Mouse (Mus musculus): ENCODE results near the gene Lrrc72. TPM values are rescaled to one million over a fixed set of nuclear protein-coding genes. Genes with fewer than 3 reads are reported as not detected.

Gene Lrrc72
- not detected for total RNA-seq (2021)

GRCm38 (mm10) chr12:36253298-36253697 lies at the start of gene Lrrc72:
TSS of gene Lrrc72 (minus strand) at chr12:36253398.
- intact Hi-C loops (cut with DNase I) = no loop called here

DNA sequence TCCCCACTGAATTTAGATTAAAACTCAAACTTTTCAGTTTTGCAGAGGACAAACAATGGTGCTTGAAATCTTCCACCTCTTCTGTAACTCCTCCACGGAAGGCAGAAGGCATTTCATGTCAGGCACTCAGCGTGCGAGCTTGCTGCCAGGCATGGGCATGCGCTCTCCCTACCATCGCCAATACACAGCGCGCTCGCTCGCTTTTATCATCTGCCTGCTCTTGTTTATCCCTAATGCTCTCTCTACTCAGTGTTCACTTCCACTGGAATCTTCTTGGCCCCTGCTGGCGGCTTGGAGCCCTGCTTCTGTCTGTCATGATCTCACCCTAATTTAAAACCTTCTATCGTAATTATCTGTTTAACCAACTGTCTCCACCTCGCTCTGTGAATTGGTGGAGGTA lies 49.1 kb upstream of the Lrrc72 start:
- DNase-seq (ENCODE audit: low spot score) = no peak
- intact Hi-C loops (cut with DNase I) = no loop called here

More at GRCm38 (mm10) chr12:36253298-36253697, at the start of gene Lrrc72:
- DNase-seq (ENCODE audit: low spot score) = no peak

GRCm38 (mm10) chr12:36291346-36291745 lies 38.1 kb upstream of the Lrrc72 start:
- no peak for DNase-seq (ENCODE audit: low spot score)
- intact Hi-C loops (cut with DNase I) = no loop called here

GRCm38 (mm10) chr12:36290465-36290864 lies 37.3 kb upstream of the Lrrc72 start:
- intact Hi-C loops (cut with DNase I) = no loop called here
- no peak for DNase-seq (ENCODE audit: low spot score)

DNA sequence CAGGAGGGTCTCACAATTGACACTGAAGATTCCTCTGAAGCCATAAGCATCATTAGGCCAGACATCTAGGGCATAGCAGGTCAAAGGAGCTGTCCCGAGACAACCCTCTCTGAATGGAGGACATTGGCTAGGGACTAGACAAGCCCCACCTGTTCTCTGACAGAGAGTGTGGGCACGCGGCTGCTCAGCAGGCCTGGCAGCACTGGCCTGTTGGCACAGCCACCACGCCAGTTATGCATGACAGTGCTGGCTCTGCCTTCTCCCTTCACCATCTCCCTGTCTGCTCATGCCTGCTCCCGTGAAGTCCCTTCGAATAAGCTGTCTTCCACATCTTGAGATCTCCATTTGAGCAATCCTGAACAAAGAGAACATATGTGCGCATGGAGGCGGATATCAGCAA lies 36.4 kb upstream of the Lrrc72 start:
- DNase-seq (ENCODE audit: low spot score) = no peak
- intact Hi-C loops (cut with DNase I) = no loop called here

DNA sequence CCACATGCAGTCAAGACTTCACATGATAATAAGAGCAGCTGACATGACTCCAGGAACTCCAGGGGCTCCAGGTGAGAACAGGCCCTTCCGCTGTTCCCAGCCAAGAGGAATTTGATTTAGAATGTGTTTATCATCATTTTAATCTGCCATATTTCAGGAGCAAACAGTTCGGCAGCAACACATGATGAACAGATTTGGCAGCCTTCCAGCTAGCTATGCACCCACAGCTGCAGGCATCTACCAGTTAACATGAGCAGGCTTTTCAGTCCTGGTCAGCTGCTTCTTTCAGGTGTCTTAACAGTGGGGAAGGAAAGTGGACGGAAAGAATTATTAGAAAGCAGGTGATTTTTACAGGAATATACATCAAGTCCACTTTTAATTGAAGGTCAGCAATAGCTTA lies 21.6 kb upstream of the Lrrc72 start:
- no peak for DNase-seq (ENCODE audit: low spot score)
- intact Hi-C loops (cut with DNase I) = no loop called here

DNA sequence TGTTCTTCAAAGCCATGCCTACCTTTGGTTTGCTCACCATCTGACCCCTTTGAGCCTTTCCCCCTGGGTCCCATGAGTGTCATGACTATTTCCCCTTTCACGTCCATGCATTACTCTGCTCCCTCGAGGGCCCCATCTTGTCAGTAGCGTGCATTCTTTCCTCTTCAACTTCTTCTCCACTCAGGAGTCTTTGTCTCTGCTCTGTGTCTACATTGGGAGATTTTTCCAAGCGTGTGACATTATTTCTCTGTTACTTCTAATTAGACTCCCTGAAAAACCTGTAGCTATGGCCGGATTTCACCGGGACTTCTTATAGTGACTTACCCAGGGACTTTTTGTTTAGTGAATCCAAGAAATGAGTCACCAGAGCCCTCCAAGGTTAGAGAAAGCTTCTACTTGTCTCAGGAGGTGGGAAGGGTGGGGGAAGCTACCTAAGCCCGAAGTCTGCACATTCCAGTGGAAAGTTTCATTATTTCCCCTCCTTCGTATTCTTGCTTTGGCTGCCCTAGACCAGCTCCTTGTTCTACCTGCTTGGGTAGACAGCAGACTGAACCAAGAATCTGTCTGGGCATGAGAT lies 14.6 kb upstream of the Lrrc72 start:
- intact Hi-C loops (cut with DNase I) = no loop called here
- DNase-seq (ENCODE audit: low spot score) = no peak

GRCm38 (mm10) chr12:36262116-36262721 lies 9.0 kb upstream of the Lrrc72 start:
- intact Hi-C loops (cut with DNase I) = no loop called here
- DNase-seq (ENCODE audit: low spot score) = no peak

- intact Hi-C loops (cut with DNase I) = no loop called here
- no peak for DNase-seq (ENCODE audit: low spot score)
Observed at GRCm38 (mm10) chr12:36255413-36255812, 2.2 kb upstream of the Lrrc72 start.

GRCm38 (mm10) chr12:36241171-36241570 lies 12.0 kb downstream of the Lrrc72 start:
- intact Hi-C loops (cut with DNase I) = no loop called here

DNA sequence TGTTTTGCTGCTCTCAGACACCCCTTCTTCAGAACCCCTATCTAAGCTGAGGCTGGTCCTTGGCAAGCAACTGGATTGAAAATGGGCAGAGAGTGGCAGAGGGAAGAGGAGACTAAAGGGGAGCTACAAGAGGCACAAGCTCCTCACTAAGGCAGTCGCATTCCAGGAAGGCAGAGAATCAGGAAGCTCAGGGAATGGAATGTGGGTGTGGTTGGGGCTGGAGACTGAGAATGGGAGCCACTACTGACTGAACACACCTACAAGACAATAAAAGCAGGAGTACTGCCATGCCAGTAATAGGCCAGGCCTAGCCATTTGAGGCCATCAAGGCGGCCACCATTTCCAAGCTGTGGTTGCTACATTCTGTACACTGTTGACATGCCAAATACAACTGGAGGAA lies 21.8 kb downstream of the Lrrc72 start:
- intact Hi-C loops (cut with DNase I) = no loop called here
- no peak for DNase-seq (ENCODE audit: low spot score)

More at GRCm38 (mm10) chr12:36241171-36241570, 12.0 kb downstream of the Lrrc72 start:
- no peak for DNase-seq (ENCODE audit: low spot score)

DNA sequence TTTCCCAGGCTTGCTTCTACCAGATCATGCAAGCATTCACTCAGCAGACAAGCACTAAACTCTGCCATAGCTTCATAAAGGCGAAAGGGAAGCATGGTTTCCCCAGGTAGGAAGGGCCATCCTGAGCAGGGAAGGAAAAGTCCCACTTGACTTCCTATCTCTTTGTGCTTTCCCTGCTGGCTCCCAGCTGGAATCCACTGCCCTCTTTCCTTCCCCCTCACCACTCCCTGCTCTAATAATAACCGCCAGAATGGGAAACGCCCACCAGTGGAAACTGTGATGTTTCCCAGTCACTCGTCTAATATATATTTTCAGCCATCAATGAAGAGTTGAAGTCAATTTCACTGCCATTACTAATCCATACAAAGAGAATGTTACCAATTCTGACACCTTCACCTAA lies 28.8 kb downstream of the Lrrc72 start:
- DNase-seq (ENCODE audit: low spot score) = no peak
- intact Hi-C loops (cut with DNase I) = no loop called here

- no peak for DNase-seq (ENCODE audit: low spot score)
- intact Hi-C loops (cut with DNase I) = loop anchor here (10.0 kb wide), 2 partner anchors 168 to 1238 kb away; partner anchors contain the start of genes D630036H23Rik and Ispd
Observed at GRCm38 (mm10) chr12:36216905-36217304, 36.3 kb downstream of the Lrrc72 start.

GRCm38 (mm10) chr12:36216230-36216629 lies 37.0 kb downstream of the Lrrc72 start:
- no peak for DNase-seq (ENCODE audit: low spot score)
- intact Hi-C loops (cut with DNase I) = loop anchor here (10.0 kb wide), 2 partner anchors 169 to 1239 kb away; partner anchors contain the start of genes D630036H23Rik and Ispd

- DNase-seq (ENCODE audit: low spot score) = no peak
- intact Hi-C loops (cut with DNase I) = loop anchor here (1.0 to 10.0 kb wide), 3 partner anchors 170 to 1240 kb away; partner anchors contain the start of genes D630036H23Rik and Ispd
Observed at GRCm38 (mm10) chr12:36215149-36215480, 38.1 kb downstream of the Lrrc72 start.

DNA sequence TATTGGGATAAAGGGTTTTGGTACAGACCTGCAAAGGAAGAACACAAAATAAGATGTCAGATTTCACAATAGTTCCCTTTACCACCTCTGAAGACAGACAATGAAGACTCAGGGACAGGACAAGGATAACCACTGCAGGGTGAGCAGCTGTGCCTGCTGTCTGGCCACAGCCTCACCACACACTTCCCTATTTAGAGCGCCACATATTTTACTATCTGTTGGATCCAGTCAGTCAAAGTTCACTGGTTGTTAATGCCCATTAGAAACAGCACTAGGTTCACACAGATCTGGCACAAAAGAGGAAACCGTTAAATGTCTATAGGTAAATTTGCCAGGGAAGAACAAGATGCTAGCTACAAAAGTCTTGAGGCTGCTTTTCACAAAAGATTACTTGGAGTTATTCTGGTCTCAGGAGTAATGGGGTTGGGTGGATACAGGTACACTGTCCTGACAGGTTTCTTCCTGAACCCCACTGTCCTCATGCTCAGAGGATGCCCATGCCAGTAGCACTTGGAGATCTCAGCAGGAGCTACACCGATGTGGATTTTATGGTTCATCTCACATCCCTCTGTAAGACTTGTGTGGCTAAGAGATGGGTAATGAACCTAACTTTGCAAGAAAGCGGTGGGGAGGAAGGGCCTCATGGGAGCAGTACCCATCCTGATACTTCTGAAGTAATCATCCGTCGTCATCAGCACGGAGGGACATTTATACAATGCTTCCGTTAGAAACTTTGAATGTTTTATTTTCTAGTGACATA lies 38.6 kb downstream of the Lrrc72 start:
- intact Hi-C loops (cut with DNase I) = loop anchor here (1.0 to 10.0 kb wide), 3 partner anchors 170 to 1240 kb away; partner anchors contain the start of genes D630036H23Rik and Ispd
- no peak for DNase-seq (ENCODE audit: low spot score)

GRCm38 (mm10) chr12:36210096-36210495 lies 43.1 kb downstream of the Lrrc72 start:
- intact Hi-C loops (cut with DNase I) = loop anchor here (10.0 kb wide), 2 partner anchors 175 to 1245 kb away; partner anchors contain the start of genes D630036H23Rik and Ispd
- no peak for DNase-seq (ENCODE audit: low spot score)

- DNase-seq (ENCODE audit: low spot score) = no peak
- intact Hi-C loops (cut with DNase I) = no loop called here
Observed at GRCm38 (mm10) chr12:36208456-36208855, 44.7 kb downstream of the Lrrc72 start.

GRCm38 (mm10) chr12:36207800-36208148 lies 45.4 kb downstream of the Lrrc72 start:
- no peak for DNase-seq (ENCODE audit: low spot score)
- intact Hi-C loops (cut with DNase I) = no loop called here

- intact Hi-C loops (cut with DNase I) = no loop called here
- DNase-seq (ENCODE audit: low spot score) = peak; percentile 41
Observed at GRCm38 (mm10) chr12:36207072-36207799, 46.0 kb downstream of the Lrrc72 start.
